Mouse (Mus musculus): ENCODE data around the gene Nup85. TPM values are rescaled to one million over a fixed set of nuclear protein-coding genes. Genes with fewer than 3 reads are reported as not detected.

Nup85 gene
- polyA plus RNA-seq, 1 experiment from 2014 or later = 85.2 TPM

DNA sequence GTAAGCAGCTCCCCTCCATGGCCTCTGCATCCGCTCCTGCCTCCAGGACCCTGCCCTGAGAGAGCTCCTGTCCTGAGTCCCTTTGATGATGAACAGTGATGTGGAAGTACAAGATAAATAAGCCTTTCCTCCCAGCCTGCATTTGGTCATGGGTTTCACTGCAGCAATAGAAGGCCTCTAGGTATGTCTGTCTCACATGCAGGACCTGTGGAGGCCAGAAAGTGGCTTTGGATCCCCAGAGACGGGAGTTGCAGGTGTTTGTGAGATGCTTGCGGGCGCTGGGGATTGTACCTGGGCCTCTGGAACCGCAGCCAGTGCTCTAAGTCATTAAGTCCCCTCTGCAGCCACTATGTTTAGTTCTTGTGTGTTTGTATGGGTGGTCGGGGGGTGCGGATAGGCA lies 55.7 kb downstream of the Nup85 start:
- Histone ChIP-seq H3K36me3 (ENCODE audit: control insufficient read depth, insufficient read depth, low read length) (peaks cover 79% of the 10 kb centered on the region), H3K27ac (replicated peaks in 1 of 2; ENCODE audit: control insufficient read depth in 1 of 2, insufficient read depth in 1 of 2, low read depth in 2 of 2, low read length in 2 of 2) (no peak overlapping the region), H3K9me3 (ENCODE audit: control insufficient read depth, low read length) (no peaks in the 10 kb centered on the region), H3K4me3 (ENCODE audit: control insufficient read depth in 1 of 2, insufficient read depth in 1 of 2, low read depth in 1 of 2, low read length in 2 of 2) (no peak overlapping the region), H3K4me2 (ENCODE audit: low read length) (no peak overlapping the region), H3K9ac (ENCODE audit: low read length) (no peak overlapping the region), H3K27me3 (ENCODE audit: control insufficient read depth, insufficient read depth, low read length) (no peaks in the 10 kb centered on the region), H3K4me1 (ENCODE audit: control insufficient read depth in 2 of 2, insufficient read depth in 2 of 2, low read length in 2 of 2) (peaks cover 10 to 14% of the 10 kb centered on the region in 2 experiments; a peak in 3 of 4 replicates)
- 94% methylated on average over 7 of the region's 7 CpGs for WGBS
- no peak for ATAC-seq (ENCODE audit: insufficient number of reproducible peaks, insufficient read depth, low FRiP score, low read depth)

DNA sequence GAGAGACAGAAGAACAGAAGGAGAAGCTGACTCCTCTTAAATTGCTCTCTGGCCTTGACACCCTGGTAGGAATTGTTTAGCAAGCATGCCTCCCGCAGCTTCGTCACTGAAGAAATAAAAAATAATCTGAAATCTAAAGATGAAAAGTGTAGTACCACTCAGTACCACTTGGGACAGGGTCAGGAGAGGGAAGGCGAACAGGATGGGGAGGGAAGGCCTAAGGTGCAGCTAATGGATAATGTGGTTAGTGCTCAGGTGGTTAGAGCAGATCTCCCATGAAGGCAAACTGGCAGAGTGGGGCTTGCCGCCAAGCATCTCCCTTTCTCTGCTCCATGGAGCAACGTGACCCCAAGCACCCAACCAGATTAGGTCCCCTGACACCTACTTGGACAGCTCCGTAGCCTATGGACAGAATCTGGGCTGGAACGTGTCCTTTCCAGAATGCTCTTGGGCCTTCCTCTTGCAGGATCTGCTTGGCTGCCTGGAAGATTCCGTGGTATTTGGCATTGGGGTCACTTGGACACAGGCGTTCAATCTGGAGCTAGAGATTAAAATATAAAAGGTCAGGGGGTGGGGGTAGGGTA lies 59.3 kb downstream of the Nup85 start:
- WGBS = 78% methylated on average over 9 of the region's 9 CpGs
- no peak for ATAC-seq (ENCODE audit: insufficient number of reproducible peaks, insufficient read depth, low FRiP score, low read depth)
- no peaks in the 10 kb centered on the region for H3K9me3 ChIP-seq (ENCODE audit: control insufficient read depth, low read length)
- no peak overlapping the region for H3K9ac ChIP-seq (ENCODE audit: low read length)
- H3K27me3 ChIP-seq (ENCODE audit: control insufficient read depth, insufficient read depth, low read length) = no peaks in the 10 kb centered on the region
- no peak overlapping the region for H3K4me2 ChIP-seq (ENCODE audit: low read length)
- H3K4me1 ChIP-seq (ENCODE audit: control insufficient read depth in 2 of 2, insufficient read depth in 2 of 2, low read length in 2 of 2) = peaks cover 2 to 10% of the 10 kb centered on the region in 2 experiments; a peak in 2 of 4 replicates
- H3K27ac ChIP-seq (replicated peaks in 1 of 2; ENCODE audit: control insufficient read depth in 1 of 2, insufficient read depth in 1 of 2, low read depth in 2 of 2, low read length in 2 of 2) = no peak overlapping the region
- H3K4me3 ChIP-seq (ENCODE audit: control insufficient read depth in 1 of 2, insufficient read depth in 1 of 2, low read depth in 1 of 2, low read length in 2 of 2) = no peak overlapping the region
- peaks cover 52% of the 10 kb centered on the region for H3K36me3 ChIP-seq (ENCODE audit: control insufficient read depth, insufficient read depth, low read length)

DNA sequence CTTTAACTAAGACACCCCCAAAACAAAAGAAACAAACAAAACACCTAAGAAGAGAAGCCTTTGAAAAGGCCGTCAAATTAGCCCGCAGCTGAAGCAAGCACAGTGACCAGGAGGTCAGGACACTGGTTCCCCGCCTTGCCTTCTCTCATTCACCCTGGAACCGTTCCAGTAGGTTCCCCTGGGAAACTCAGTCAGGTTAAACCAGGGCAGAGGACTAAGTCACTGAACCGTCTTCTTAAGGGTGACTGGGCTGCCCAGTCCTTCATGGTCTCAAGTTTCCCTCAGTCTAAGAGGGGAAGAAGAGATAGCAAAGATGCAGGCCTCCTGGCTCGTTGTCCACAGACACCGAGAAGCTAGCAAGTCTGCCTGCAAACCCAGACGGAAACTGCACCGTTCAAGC lies 61.6 kb downstream of the Nup85 start:
- H3K4me1 ChIP-seq (ENCODE audit: control insufficient read depth in 2 of 2, insufficient read depth in 2 of 2, low read length in 2 of 2) = peaks cover 2 to 10% of the 10 kb centered on the region in 2 experiments; a peak in 2 of 4 replicates
- no peak overlapping the region for H3K4me2 ChIP-seq (ENCODE audit: low read length)
- H3K9me3 ChIP-seq (ENCODE audit: control insufficient read depth, low read length) = no peaks in the 10 kb centered on the region
- peaks cover 32% of the 10 kb centered on the region for H3K36me3 ChIP-seq (ENCODE audit: control insufficient read depth, insufficient read depth, low read length)
- no peaks in the 10 kb centered on the region for H3K27me3 ChIP-seq (ENCODE audit: control insufficient read depth, insufficient read depth, low read length)
- H3K4me3 ChIP-seq (ENCODE audit: control insufficient read depth in 1 of 2, insufficient read depth in 1 of 2, low read depth in 1 of 2, low read length in 2 of 2) = no peak overlapping the region
- no peak overlapping the region for H3K9ac ChIP-seq (ENCODE audit: low read length)
- no peak for ATAC-seq (ENCODE audit: insufficient number of reproducible peaks, insufficient read depth, low FRiP score, low read depth)
- 73% methylated on average over 9 of the region's 9 CpGs for WGBS
- H3K27ac ChIP-seq (replicated peaks in 1 of 2; ENCODE audit: control insufficient read depth in 1 of 2, insufficient read depth in 1 of 2, low read depth in 2 of 2, low read length in 2 of 2) = no peak overlapping the region

DNA sequence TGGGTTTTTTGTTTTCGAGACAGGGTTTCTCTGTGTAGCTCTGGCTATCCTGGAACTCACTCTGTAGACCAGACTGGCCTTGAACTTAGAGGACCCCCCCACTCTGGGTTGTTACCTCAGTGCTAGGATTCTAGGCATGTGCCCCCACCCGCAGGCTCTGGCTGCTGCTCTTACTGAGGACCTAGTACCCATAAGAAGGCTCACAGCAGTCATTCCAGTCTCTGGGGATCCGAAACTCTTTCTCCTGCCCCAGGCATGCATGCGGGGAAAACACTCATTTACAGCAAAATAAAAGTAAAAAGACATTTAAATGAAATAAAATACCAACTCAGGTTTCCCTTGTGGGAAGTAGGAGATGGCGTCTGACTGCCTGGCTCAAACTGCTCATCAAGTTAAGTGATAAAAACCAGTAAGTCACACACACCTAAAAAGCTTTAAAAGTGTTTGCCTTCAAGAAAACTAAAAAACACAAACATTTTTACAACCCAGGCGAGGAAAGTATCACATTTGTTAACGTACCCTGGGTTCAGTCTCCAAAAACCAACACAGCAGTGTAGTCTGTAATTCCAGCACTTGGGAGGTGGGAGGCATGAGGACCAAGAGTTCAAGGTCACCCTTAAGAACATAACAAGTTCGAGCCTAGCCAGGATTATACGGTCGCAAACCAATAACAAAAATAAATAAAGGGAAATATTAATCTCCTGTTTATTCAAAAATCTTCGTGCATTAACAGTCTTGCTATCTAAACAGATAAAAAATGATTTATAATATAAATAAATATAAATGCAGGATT lies 62.8 kb downstream of the Nup85 start:
- peak overlapping the region; percentile 72 to 91 for H3K4me3 ChIP-seq (ENCODE audit: control insufficient read depth in 1 of 2, insufficient read depth in 1 of 2, low read depth in 1 of 2, low read length in 2 of 2)
- peak overlapping the region; percentile 85 for H3K4me2 ChIP-seq (ENCODE audit: low read length)
- no peaks in the 10 kb centered on the region for H3K9me3 ChIP-seq (ENCODE audit: control insufficient read depth, low read length)
- peaks cover 22% of the 10 kb centered on the region for H3K36me3 ChIP-seq (ENCODE audit: control insufficient read depth, insufficient read depth, low read length)
- 44% methylated on average over 11 of the region's 11 CpGs for WGBS
- H3K4me1 ChIP-seq (ENCODE audit: control insufficient read depth in 2 of 2, insufficient read depth in 2 of 2, low read length in 2 of 2) = peaks cover 2 to 10% of the 10 kb centered on the region in 2 experiments; a peak in 2 of 4 replicates
- peak overlapping the region in 1 of 2 experiments; percentile 61; a peak in 2 of 4 replicates for H3K27ac ChIP-seq (replicated peaks in 1 of 2; ENCODE audit: control insufficient read depth in 1 of 2, insufficient read depth in 1 of 2, low read depth in 2 of 2, low read length in 2 of 2)
- no peak for ATAC-seq (ENCODE audit: insufficient number of reproducible peaks, insufficient read depth, low FRiP score, low read depth)
- H3K9ac ChIP-seq (ENCODE audit: low read length) = peak overlapping the region; percentile 80
- H3K27me3 ChIP-seq (ENCODE audit: control insufficient read depth, insufficient read depth, low read length) = no peaks in the 10 kb centered on the region

DNA sequence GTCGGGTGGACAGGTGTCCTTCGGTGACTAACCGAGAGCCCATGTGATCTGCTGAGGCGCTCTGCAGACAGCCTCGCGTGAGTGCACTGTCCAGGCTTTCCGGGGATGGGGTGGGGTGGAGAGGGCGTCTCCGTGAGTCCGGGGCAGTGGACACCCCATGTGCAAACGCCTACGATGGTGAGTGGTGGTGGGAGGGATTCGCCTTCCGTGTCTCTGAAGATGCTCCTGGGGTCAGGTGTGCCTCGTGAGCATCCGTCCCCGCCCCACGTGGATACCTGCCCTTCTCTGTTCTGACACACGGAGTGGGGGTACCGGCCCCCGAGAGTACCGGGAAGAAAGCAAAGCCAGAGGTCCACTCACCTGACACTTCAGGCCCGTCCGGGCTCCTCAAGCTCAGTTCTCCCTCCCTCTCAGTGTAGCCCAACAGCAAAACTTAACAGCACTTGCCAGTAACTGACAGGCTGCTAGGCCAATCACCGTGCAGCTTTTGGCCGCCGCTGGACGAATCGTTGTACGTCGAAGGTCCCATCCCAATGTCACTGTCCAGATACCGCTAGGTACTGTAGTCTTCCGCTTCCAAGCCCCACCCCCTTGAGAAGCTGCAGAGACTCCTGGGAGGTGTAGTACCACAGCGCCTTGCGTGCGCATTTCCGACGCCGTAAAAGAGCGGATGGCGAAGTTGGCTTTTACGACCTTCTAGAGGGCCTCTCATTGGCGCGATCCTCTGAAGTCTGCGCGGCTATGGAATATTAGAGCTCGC lies 63.7 kb downstream of the Nup85 start, which contains the start of gene Slc25a19:
Gene Slc25a19 (minus strand): TSS at position 591 of the 760 bp plus-strand sequence.
- peak within 1 kb of the TSS; percentile 85 for H3K4me2 ChIP-seq (ENCODE audit: low read length)
- H3K36me3 ChIP-seq (ENCODE audit: control insufficient read depth, insufficient read depth, low read length) = peaks cover 14% of the 10 kb centered on the region
- under 1% methylated on average over 47 of the region's 47 CpGs for WGBS
- ATAC-seq (ENCODE audit: insufficient number of reproducible peaks, insufficient read depth, low FRiP score, low read depth) = peak; percentile 98
- no peaks in the 10 kb centered on the region for H3K9me3 ChIP-seq (ENCODE audit: control insufficient read depth, low read length)
- H3K27me3 ChIP-seq (ENCODE audit: control insufficient read depth, insufficient read depth, low read length) = no peaks in the 10 kb centered on the region
- peak within 1 kb of the TSS; percentile 72 to 91 for H3K4me3 ChIP-seq (ENCODE audit: control insufficient read depth in 1 of 2, insufficient read depth in 1 of 2, low read depth in 1 of 2, low read length in 2 of 2)
- peaks cover 2 to 10% of the 10 kb centered on the region in 2 experiments; a peak in 2 of 4 replicates for H3K4me1 ChIP-seq (ENCODE audit: control insufficient read depth in 2 of 2, insufficient read depth in 2 of 2, low read length in 2 of 2)
- peak within 1 kb of the TSS; percentile 80 for H3K9ac ChIP-seq (ENCODE audit: low read length)
- peak within 1 kb of the TSS; percentile 61 to 65 for H3K27ac ChIP-seq (replicated peaks in 1 of 2; ENCODE audit: control insufficient read depth in 1 of 2, insufficient read depth in 1 of 2, low read depth in 2 of 2, low read length in 2 of 2)

DNA sequence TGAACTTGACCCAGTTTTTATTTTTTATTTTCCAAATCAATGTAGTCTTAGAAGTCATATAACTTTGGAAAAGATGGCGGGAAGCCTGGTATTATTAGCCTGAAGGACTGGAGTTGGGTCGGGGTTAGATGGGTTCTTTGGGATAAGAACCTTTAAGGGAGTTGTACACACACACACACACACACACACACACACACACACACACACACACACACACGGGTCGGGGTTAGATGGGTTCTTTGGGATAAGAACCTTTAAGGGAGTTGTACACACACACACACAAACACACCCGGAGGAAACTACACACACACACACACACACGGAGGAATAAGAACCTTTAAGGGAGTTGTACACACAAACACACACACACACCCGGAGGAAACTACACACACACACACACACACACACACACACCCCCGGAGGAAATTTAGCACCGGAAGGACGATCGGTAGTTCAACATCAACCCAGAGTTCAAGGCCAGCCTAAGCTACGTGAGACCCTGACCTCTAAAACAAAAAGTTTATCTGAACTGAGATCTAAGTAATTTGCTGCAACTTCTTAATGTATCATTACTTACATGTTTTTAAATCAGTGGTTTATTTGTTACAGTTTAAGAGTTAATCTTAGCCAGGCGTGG lies 64.3 kb downstream of the Nup85 start:
- Histone ChIP-seq H3K27me3 (ENCODE audit: control insufficient read depth, insufficient read depth, low read length) (no peaks in the 10 kb centered on the region), H3K9ac (ENCODE audit: low read length) (peak overlapping the region; percentile 64), H3K4me2 (ENCODE audit: low read length) (peak overlapping the region; percentile 64), H3K9me3 (ENCODE audit: control insufficient read depth, low read length) (no peaks in the 10 kb centered on the region), H3K36me3 (ENCODE audit: control insufficient read depth, insufficient read depth, low read length) (peaks cover 7% of the 10 kb centered on the region), H3K27ac (replicated peaks in 1 of 2; ENCODE audit: control insufficient read depth in 1 of 2, insufficient read depth in 1 of 2, low read depth in 2 of 2, low read length in 2 of 2) (peak overlapping the region in 1 of 2 experiments; percentile 33; a peak in 1 of 4 replicates), H3K4me3 (ENCODE audit: control insufficient read depth in 1 of 2, insufficient read depth in 1 of 2, low read depth in 1 of 2, low read length in 2 of 2) (peak overlapping the region; percentile 17 to 40), H3K4me1 (ENCODE audit: control insufficient read depth in 2 of 2, insufficient read depth in 2 of 2, low read length in 2 of 2) (peaks cover 2 to 10% of the 10 kb centered on the region in 2 experiments; a peak in 2 of 4 replicates)
- 53% methylated on average over 13 of the region's 13 CpGs for WGBS
- ATAC-seq (ENCODE audit: insufficient number of reproducible peaks, insufficient read depth, low FRiP score, low read depth) = no peak
